Mouse (Mus musculus): ENCODE measurements around the gene Recql5.

DNA sequence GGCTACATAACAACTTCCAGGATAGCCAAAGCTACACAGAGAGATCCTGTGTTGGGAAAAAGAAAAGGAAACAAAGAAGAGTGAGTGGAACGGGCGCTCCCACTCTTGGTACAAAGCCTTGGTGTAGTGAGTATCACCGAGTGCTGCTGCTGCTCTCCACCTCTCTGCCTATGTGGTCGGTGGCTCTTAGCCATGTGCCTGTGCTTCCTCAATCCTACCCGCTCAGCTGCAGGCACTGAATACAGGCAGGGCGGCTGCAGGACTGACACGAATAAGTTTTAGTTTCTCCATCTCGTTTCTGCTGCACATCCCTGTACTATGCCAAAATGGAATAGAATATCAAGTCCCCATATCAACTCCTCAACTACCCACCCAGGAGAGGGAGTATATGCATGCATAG is 4.2 kb downstream of the Recql5 start:
- no peak for TF ChIP-seq CTCF (IDR thresholded peaks at IDR 0.05; ENCODE audit: insufficient read depth, low read depth, low read length)
- TF ChIP-seq POLR2A (IDR thresholded peaks at IDR 0.05; ENCODE audit: insufficient read depth, low read depth, low read length): no peak

Data from olfactory bulb, adult 2 months (tissue).